In genomic region chr11:58059752-58060151, GRCm38 (mm10) we compare ENCODE assay signal across 12 mouse cellular contexts. TPM values are rescaled to one million over a fixed set of nuclear protein-coding genes. Genes with fewer than 3 reads are reported as not detected.
"Had no signal": no experiment of that assay in that cellular context is flagged by ENCODE, and none has a peak within 500 bp of the region (broad histone marks: within the 10 kb centered on the region; RNA-seq: fewer than 3 reads in every experiment).

No protein-coding gene starts in this region.

RNA-seq across cellular contexts. Expression of gene Gm12248, which starts 33.2 kb away (rescaled TPM):
- total RNA-seq: layer of hippocampus, postnatal 25 days; left cerebral cortex, adult 2 months; left cerebral cortex, postnatal 14 days; megakaryocyte-erythroid progenitor cell, adult 5-6 weeks had no signal
- polyA plus RNA-seq: kidney, embryonic 14.5 days; limb, embryonic 10.5 days; limb, embryonic 15.5 days; liver, postnatal 0 days; lung, embryonic 15.5 days; midbrain, embryonic 12.5 days; neural tube, embryonic 13.5 days; stomach, postnatal 0 days had no signal
